Mouse (Mus musculus) neural tube, embryonic 13.5 days (tissue): ENCODE measurements around the gene Clstn3. TPM values are rescaled to one million over a fixed set of nuclear protein-coding genes. Genes with fewer than 3 reads are reported as not detected.
"Not testable (repeated sequence)": the region's sequence is repeated elsewhere in the genome, so short reads cannot be mapped to it uniquely, and the experiment has no call there.

Source experiments
- ATAC-seq: fragments of 200-750 bp; cut with Nextera tagmentation; 2 replicates; pipeline ENCODE4 v1.8.0; 2017; ENCODE audit warnings: low read depth, mild to moderate bottlenecking, moderate TSS enrichment, moderate library complexity
- H3K27ac ChIP-seq: fragments of 300-500 bp; sonication (generic); replicated peaks from 2 replicates; pipeline ENCODE4 v1.5.1; 2015; ENCODE audit warnings: moderate library complexity, mild to moderate bottlenecking, inconsistent platforms
- H3K27me3 ChIP-seq: fragments of 300-500 bp; sonication (generic); 2 replicates; pipeline ENCODE4 v1.6.1; 2015; ENCODE audit warnings: mild to moderate bottlenecking, inconsistent platforms
- H3K36me3 ChIP-seq: fragments of 300-500 bp; sonication (generic); 2 replicates; pipeline ENCODE4 v1.6.1; 2015; ENCODE audit warnings: mild to moderate bottlenecking, inconsistent platforms
- H3K4me1 ChIP-seq: fragments of 300-500 bp; sonication (generic); replicated peaks from 2 replicates; pipeline ENCODE4 v1.6.1; 2015; ENCODE audit warnings: inconsistent platforms
- H3K4me2 ChIP-seq: fragments of 300-500 bp; sonication (generic); 2 replicates; pipeline ENCODE4 v1.6.1; 2015; ENCODE audit warnings: inconsistent platforms, mild to moderate bottlenecking, moderate library complexity
- H3K4me3 ChIP-seq: fragments of 300-500 bp; sonication (generic); 2 replicates; pipeline ENCODE4 v1.5.1; 2015; ENCODE audit warnings: mild to moderate bottlenecking, inconsistent platforms
- H3K9ac ChIP-seq: fragments of 300-500 bp; sonication (generic); 2 replicates; pipeline ENCODE4 v1.6.1; 2015; ENCODE audit warnings: moderate library complexity, mild to moderate bottlenecking, inconsistent platforms
- H3K9me3 ChIP-seq: fragments of 300-500 bp; sonication (generic); 2 replicates; pipeline ENCODE4 v1.6.1; 2016; ENCODE audit warnings: inconsistent platforms
- WGBS: fragments of 180-500 bp; shearing (Covaris S2); methylation state at CpG from one replicate; pipeline ENCODE4 v1.1.7; 2015; 5-methylcytosine and 5-hydroxymethylcytosine counted together
- polyA plus RNA-seq: library from polyadenylated mRNA; unstranded; fragments of >200 nt; fragmentation: Nextera tagmentation; extraction: Ambion mirVana; gene quantifications from 2 replicates; pipeline ENCODE4 v1.2.1, GENCODE M21; 2015

Clstn3 gene
- polyA plus RNA-seq, 1 experiment from 2014 or later, result 69.8 TPM

DNA sequence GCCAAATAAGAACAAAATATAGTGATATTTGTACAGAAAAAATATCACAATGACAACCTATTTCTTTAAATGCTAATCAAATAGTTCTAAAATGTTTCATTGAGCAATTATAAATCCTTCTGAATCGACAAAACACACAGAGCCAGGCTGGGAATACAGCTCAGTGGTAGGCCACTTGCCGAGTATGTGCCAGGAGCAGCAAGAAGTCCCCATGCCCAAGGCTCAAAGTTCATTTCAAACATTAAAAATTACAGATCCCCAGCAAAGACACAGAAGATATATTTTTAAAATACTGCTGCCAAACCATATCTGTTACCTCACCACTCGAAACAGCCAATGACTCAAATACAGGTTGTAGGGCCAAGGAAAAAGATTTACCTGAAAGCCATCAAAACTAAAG lies 45.9 kb downstream of the Clstn3 start:
- no peak for ATAC-seq

DNA sequence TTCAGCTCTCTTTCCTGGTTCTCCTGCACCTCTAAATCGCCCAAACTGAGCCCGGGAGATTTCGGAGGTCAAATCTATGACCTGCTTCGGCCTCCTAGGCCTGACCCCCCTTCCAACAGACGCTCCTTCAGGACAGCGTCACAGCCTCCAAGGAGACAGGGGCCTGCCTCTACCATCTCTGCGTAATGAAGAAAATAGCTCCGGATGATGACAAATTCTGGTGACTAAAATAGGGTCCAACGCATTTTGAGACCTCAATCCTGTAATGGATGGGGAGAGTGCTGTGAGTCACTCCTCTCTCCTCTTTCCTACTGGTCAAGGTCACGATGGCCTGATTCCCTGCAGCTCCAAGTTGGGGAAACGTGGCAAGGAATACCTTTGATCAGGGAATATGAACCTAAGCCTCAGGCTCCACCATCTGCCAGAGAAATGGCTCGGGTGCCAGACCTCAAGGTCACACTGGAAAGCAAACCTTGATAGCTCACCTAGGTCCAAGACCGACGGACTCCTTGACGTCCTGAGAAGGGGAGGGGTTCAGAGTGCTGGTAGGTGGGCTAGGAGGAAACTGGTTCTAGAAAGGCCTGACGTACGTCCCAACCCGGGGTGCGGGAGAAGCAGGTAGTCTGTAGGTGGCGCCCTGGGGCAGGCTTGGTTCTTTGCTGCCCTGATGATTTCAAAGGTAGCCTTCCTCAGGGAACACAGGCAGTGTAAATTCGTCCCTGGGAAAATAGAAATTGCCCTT lies 49.1 kb downstream of the Clstn3 start:
- Histone ChIP-seq H3K27ac (peak overlapping the region; percentile 84), H3K36me3 (peaks cover 20% of the 10 kb centered on the region), H3K4me3 (peak overlapping the region; percentile 93), H3K4me2 (peak overlapping the region; percentile 79), H3K9me3 (no peaks in the 10 kb centered on the region), H3K27me3 (no peaks in the 10 kb centered on the region), H3K9ac (peak overlapping the region; percentile 93), H3K4me1 (peaks cover 31% of the 10 kb centered on the region)
- WGBS, result 5% methylated on average over 21 of the region's 21 CpGs
- peak; percentile 67 for ATAC-seq

More for the DNA sequence above, 45.9 kb downstream of the Clstn3 start:
- Histone ChIP-seq H3K4me2 (no peak overlapping the region), H3K36me3 (no peaks in the 10 kb centered on the region), H3K9ac (no peak overlapping the region), H3K27ac (no peak overlapping the region), H3K27me3 (no peaks in the 10 kb centered on the region), H3K9me3 (no peaks in the 10 kb centered on the region), H3K4me3 (no peak overlapping the region), H3K4me1 (peaks cover 18% of the 10 kb centered on the region)
- WGBS, result 86% methylated on average over 3 of the region's 3 CpGs

DNA sequence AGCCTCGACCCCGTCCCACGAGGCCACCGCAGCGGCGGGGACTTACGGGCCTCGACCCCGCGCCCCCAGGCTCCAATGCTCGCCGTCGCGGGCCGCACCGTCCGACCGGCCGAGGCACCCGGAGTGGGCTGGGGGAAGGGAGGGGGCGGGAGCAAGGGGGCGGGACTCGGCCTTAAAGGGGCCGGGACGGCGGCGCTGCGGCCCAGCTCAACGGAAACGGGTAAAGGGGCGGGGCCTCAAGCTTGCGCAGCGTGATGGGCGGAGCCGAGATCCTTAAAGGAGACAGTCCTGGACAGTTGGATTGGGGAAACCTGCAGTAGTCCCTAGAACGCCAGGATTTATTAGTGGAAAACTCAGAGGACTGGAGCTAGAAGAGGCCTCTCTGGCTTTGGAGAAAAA lies 49.7 kb downstream of the Clstn3 start, which contains the start of gene Pex5:
TSS of gene Pex5 (minus strand) at position 141 of the 399 bp plus-strand sequence.
- H3K9ac ChIP-seq, result peak within 1 kb of the TSS; percentile 93
- H3K9me3 ChIP-seq, result no peaks in the 10 kb centered on the region
- peaks cover 31% of the 10 kb centered on the region for H3K4me1 ChIP-seq
- H3K4me3 ChIP-seq, result peak within 1 kb of the TSS; percentile 93
- H3K36me3 ChIP-seq, result peaks cover 23% of the 10 kb centered on the region
- H3K27me3 ChIP-seq, result no peaks in the 10 kb centered on the region
- H3K4me2 ChIP-seq, result peak within 1 kb of the TSS; percentile 79
- ATAC-seq, result peak; percentile 96
- WGBS, result under 1% methylated on average over 34 of the region's 36 CpGs
- peak within 1 kb of the TSS; percentile 84 for H3K27ac ChIP-seq

DNA sequence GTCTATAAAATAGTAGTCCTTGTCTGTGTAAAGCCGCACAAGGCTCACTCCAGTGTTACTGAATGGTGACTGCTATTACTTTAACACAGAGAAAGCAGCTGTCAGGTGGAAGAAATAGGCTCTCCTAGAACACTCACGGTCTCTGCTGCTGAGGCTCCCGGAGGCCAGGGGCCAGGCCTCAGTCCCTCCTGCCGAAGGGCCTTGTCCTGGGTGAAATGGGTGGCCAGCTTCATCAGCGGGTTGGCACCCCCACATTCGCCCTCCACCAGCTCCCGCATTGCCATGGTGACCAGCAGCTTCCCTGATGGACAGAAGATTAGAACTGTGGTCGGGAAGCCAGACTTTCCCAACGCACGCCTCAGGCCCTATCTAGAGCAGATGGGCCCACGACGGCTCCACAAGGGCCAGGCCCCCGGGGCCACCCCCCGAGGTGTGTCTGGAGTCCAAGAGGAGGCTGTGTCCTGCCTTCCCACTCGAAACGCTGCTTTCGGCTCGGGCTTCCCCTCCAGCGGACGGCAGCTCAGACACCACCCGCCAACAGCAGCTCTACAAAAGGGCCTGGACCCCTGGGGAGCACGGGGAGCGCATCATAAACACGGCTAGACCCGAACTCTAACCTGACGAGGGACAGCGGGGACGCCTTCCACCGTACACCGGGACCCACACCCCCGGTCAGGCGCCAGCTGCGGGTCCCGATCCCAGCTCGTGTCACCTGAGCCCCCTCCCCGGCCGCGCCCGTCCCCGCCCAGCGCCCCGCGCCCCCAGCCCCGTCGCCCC lies 50.3 kb downstream of the Clstn3 start:
- Histone ChIP-seq H3K9ac (peak overlapping the region; percentile 93), H3K36me3 (peaks cover 25% of the 10 kb centered on the region), H3K9me3 (no peaks in the 10 kb centered on the region), H3K27me3 (no peaks in the 10 kb centered on the region), H3K27ac (peak overlapping the region; percentile 84), H3K4me2 (peak overlapping the region; percentile 79), H3K4me1 (peaks cover 31% of the 10 kb centered on the region), H3K4me3 (peak overlapping the region; percentile 93)
- ATAC-seq, result peak; percentile 70
- 2% methylated on average over 45 of the region's 45 CpGs for WGBS

DNA sequence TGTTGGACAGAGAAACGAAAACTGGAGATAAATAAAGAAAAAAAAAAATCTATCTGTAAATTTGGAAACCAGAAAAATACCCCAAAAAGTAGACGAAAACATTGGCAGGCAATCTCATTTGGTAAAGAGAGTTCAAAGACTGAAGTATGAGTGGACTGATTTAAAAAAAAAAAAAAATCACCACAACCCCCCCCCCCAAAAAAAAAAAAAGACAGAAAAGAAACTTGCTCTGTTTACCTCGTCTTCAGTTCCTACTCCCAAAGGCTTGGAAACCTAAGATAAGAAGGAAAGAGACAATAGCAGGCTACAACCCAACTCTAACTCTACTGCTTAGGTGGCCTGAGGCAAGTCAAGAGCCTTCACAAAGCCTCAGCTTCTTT lies 50.8 kb downstream of the Clstn3 start:
- H3K27ac ChIP-seq, result peak overlapping the region; percentile 84; the same call in 1 of the 2 replicates
- peak overlapping the region; percentile 79 for H3K4me2 ChIP-seq
- peaks cover 31% of the 10 kb centered on the region for H3K4me1 ChIP-seq
- H3K9me3 ChIP-seq, result no peaks in the 10 kb centered on the region
- WGBS, result 63% methylated on average over 3 of the region's 3 CpGs
- H3K36me3 ChIP-seq, result peaks cover 30% of the 10 kb centered on the region
- H3K9ac ChIP-seq, result peak overlapping the region; percentile 93
- peak overlapping the region; percentile 93 for H3K4me3 ChIP-seq
- ATAC-seq, result no peak
- no peaks in the 10 kb centered on the region for H3K27me3 ChIP-seq

DNA sequence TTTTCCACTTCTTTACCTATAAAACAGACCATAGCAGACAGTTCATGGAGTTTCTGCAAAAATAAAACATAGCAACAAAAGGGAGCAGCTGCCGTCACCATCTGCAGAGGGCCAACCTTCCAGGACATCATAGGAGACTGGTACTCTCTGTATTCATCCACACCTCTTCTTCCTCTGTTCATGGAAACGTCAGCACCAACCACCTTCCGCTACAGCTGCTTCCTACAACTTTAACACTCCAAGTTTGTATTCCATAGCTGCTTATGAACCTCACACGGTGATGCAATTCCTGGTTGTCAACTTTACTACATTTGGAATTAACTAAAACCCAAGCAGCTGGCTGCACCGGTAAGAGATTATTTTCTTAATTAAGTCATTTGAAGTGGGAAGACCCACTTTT lies 56.2 kb downstream of the Clstn3 start:
- no peak overlapping the region for H3K9ac ChIP-seq
- no peak overlapping the region for H3K4me3 ChIP-seq
- no peaks in the 10 kb centered on the region for H3K9me3 ChIP-seq
- H3K36me3 ChIP-seq, result peaks cover 80% of the 10 kb centered on the region
- H3K4me2 ChIP-seq, result no peak overlapping the region
- peaks cover 9% of the 10 kb centered on the region for H3K4me1 ChIP-seq
- no peaks in the 10 kb centered on the region for H3K27me3 ChIP-seq
- WGBS, result 95% methylated on average over 5 of the region's 5 CpGs
- no peak for ATAC-seq
- H3K27ac ChIP-seq, result no peak overlapping the region

DNA sequence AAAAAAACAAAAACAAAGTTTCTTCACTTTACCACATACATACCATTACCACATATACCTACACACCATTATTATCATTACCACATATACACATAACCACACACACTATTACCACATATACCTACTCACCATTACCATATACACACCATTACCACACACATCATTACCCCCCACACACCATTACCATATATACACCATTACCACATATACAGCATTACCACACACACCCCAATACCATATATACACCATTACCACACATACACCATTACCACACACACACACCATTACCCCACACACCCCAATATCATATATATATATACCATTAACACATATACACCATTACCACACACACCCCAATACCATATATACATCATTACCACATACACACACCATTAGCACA lies 57.4 kb downstream of the Clstn3 start:
- no peak for ATAC-seq
- Histone ChIP-seq H3K4me1 (no peaks in the 10 kb centered on the region), H3K9me3 (no peaks in the 10 kb centered on the region), H3K4me2 (no peak overlapping the region), H3K36me3 (peaks cover 87% of the 10 kb centered on the region), H3K27me3 (no peaks in the 10 kb centered on the region), H3K27ac (no peak overlapping the region), H3K9ac (no peak overlapping the region), H3K4me3 (no peak overlapping the region)

DNA sequence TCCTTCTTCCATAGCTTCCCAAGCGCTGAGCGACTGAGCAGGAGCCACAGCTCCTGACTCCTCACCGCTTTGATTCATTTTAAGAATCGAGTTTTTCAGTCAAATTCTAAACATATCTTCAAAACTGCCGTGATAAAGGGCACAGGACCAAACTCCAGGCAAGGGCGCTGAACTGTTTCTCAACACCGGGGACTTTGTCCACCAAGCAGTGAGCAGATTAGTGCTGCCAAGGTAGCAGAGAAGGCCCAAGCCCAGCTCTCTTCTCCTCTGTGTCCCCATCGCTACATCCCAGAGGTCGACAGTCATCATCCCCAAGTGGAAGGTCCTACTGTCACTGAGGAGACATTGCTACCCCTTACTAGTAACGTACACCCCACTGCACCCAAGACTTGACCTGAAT lies 58.3 kb downstream of the Clstn3 start:
- no peak overlapping the region for H3K27ac ChIP-seq
- no peaks in the 10 kb centered on the region for H3K27me3 ChIP-seq
- peaks cover 87% of the 10 kb centered on the region for H3K36me3 ChIP-seq
- H3K9ac ChIP-seq, result no peak overlapping the region
- H3K4me2 ChIP-seq, result no peak overlapping the region
- no peaks in the 10 kb centered on the region for H3K9me3 ChIP-seq
- WGBS, result 95% methylated on average over 10 of the region's 10 CpGs
- ATAC-seq, result no peak
- no peaks in the 10 kb centered on the region for H3K4me1 ChIP-seq
- H3K4me3 ChIP-seq, result no peak overlapping the region

DNA sequence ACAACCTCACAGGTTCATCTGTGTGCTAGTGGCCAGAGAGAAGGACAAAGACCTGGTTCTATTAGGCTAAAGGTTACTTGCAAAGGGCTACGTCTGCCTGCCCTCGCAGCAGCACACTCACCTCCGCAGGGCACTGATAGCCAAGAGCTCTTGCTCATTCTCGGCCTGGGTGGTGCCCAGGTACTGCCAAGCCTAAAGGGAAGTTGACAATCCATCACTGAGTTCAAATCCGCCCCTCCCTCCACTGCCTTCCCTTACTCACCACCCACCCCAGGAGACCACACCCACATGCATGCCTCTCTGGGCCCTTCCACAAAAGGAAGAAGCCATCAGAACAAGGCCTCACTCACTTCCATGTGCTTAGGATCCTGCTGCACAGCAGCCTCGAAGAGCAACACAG lies 64.9 kb downstream of the Clstn3 start:
- no peak overlapping the region for H3K4me3 ChIP-seq
- H3K36me3 ChIP-seq, result peaks cover 88% of the 10 kb centered on the region
- WGBS, result 93% methylated on average over 6 of the region's 6 CpGs
- H3K27ac ChIP-seq, result no peak overlapping the region
- H3K4me1 ChIP-seq, result no peaks in the 10 kb centered on the region
- H3K9me3 ChIP-seq, result no peaks in the 10 kb centered on the region
- no peak overlapping the region for H3K9ac ChIP-seq
- ATAC-seq, result no peak
- H3K4me2 ChIP-seq, result no peak overlapping the region
- no peaks in the 10 kb centered on the region for H3K27me3 ChIP-seq

DNA sequence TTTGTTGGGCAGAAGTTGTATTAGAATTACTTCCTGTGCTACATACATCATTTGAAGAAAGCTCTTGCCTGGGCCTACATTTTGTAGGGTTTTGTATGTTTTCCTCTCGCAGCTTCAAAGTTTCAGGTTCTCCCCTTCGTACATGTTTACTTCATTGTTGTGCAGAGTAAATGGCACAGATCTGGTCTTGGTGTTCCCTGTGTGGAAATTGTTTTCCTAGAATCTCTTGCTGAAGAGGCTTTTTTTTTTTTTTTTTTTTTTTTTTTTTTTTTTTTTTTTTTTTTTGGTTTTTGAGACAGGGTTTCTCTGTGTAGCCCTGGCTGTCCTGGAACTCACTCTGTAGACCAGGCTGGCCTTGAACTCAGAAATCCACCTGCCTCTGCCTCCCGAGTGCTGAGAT lies 69.6 kb downstream of the Clstn3 start:
- peaks cover 43% of the 10 kb centered on the region for H3K36me3 ChIP-seq
- H3K9ac ChIP-seq, H3K27ac ChIP-seq, H3K27me3 ChIP-seq, H3K9me3 ChIP-seq, H3K4me2 ChIP-seq, H3K4me1 ChIP-seq, H3K4me3 ChIP-seq, ATAC-seq: not testable (repeated sequence)
- WGBS, result 92% methylated on average over 3 of the region's 3 CpGs
